Mouse (Mus musculus) embryonic facial prominence, embryonic 14.5 days (tissue): ENCODE results near the gene Crnn. TPM values are rescaled to one million over a fixed set of nuclear protein-coding genes. Genes with fewer than 3 reads are reported as not detected.

ENCODE experiments used
- ATAC-seq: fragments of 200-750 bp; cut with Nextera tagmentation; 2 replicates; pipeline ENCODE4 v1.8.0; 2017; ENCODE audit warnings: low read depth, moderate number of reproducible peaks, moderate TSS enrichment
- DNase-seq: peaks from one replicate; pipeline ENCODE4 v3.0.0-alpha.2; 2015; ENCODE audit warnings: low spot score
- H3K27ac ChIP-seq: fragments of 300-500 bp; sonication (generic); replicated peaks from 2 replicates; pipeline ENCODE4 v1.5.1; 2014; ENCODE audit warnings: low read depth, mild to moderate bottlenecking, low read length, moderate library complexity
- H3K27me3 ChIP-seq: fragments of 300-500 bp; sonication (generic); replicated peaks from 2 replicates; pipeline ENCODE4 v1.6.1; 2014; ENCODE audit warnings: low read length; ENCODE audit not compliant: control insufficient read depth, insufficient read depth
- H3K36me3 ChIP-seq: fragments of 300-500 bp; sonication (generic); 2 replicates; pipeline ENCODE4 v1.6.1; 2014; ENCODE audit warnings: low read length, mixed read lengths; ENCODE audit not compliant: control insufficient read depth, insufficient read depth
- H3K4me1 ChIP-seq: fragments of 300-500 bp; sonication (generic); 2 replicates; pipeline ENCODE4 v1.6.1; 2014; ENCODE audit warnings: antibody characterized with exemption, low read length; ENCODE audit not compliant: control insufficient read depth, insufficient read depth
- H3K4me2 ChIP-seq: fragments of 300-500 bp; sonication (generic); 2 replicates; pipeline ENCODE4 v1.6.1; 2014; ENCODE audit warnings: low read depth, mild to moderate bottlenecking, low read length, moderate library complexity, mixed read lengths
- H3K4me3 ChIP-seq: fragments of 300-500 bp; sonication (generic); 2 replicates; pipeline ENCODE4 v1.5.1; 2014; ENCODE audit warnings: low read depth, mild to moderate bottlenecking, low read length
- H3K9ac ChIP-seq: fragments of 300-500 bp; sonication (generic); 2 replicates; pipeline ENCODE4 v1.6.1; 2014; ENCODE audit warnings: low read depth, mild to moderate bottlenecking, low read length, moderate library complexity, mixed read lengths
- H3K9me3 ChIP-seq: fragments of 300-500 bp; sonication (generic); 2 replicates; pipeline ENCODE4 v1.6.1; 2016; ENCODE audit warnings: low read length; ENCODE audit not compliant: control insufficient read depth
- WGBS: fragments of 180-500 bp; shearing (Covaris S2); extraction: QIAGEN DNeasy Blood & Tissue Kit; methylation state at CpG from one replicate; pipeline ENCODE4 v1.1.7; 2014; 5-methylcytosine and 5-hydroxymethylcytosine counted together
- polyA plus RNA-seq: library from polyadenylated mRNA; unstranded; fragments of >200 nt; fragmentation: Nextera tagmentation; extraction: Ambion mirVana; gene quantifications from 2 replicates; pipeline ENCODE4 v1.2.1, GENCODE M21; 2014

Gene Crnn
- polyA plus RNA-seq, 1 experiment from 2014 or later, result 2.1 TPM

DNA sequence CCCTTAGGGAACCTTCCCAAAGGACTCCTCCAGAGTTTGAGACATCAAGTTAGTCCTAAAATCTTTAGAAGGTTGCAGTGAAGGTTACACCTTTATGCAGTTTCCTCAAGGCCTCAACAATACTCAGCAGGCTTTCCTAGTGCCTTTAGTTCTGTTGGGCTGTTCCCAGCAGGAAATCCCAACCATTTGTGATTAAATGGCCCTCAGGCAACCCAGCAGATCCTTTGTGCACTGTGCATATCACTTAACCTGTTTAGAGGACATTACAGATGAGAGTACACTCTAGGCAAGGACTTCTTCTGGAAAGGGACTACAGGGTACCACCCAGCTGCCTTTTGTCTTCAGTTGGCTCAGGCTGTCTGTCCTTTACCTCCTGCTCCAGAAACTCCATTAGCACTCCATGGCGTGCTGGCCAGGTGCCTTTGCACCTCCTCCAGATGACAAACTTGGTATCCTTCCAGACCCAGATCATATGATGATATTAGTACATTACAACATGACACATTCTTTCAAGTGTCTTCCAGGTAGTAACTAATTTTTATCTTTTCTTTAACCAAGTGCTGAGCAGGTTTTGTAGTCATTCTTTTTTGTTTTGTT lies 18.5 kb downstream of the Crnn start:
- Histone ChIP-seq H3K4me2 (no peak overlapping the region), H3K9ac (no peak overlapping the region), H3K27me3 (no peaks in the 10 kb centered on the region), H3K4me1 (no peaks in the 10 kb centered on the region), H3K9me3 (no peaks in the 10 kb centered on the region), H3K27ac (no peak overlapping the region), H3K4me3 (no peak overlapping the region), H3K36me3 (no peaks in the 10 kb centered on the region)
- ATAC-seq, result no peak
- no peak for DNase-seq
- 44% methylated on average over 1 of the region's 1 CpGs for WGBS

GRCm38 (mm10) chr3:93180856-93181255 lies 36.3 kb downstream of the Crnn start:
- Histone ChIP-seq H3K27ac (no peak overlapping the region), H3K9ac (no peak overlapping the region), H3K4me2 (no peak overlapping the region), H3K27me3 (no peaks in the 10 kb centered on the region), H3K4me1 (no peaks in the 10 kb centered on the region), H3K36me3 (no peaks in the 10 kb centered on the region), H3K4me3 (no peak overlapping the region), H3K9me3 (no peaks in the 10 kb centered on the region)
- no peak for DNase-seq
- WGBS, result 86% methylated on average over 4 of the region's 4 CpGs
- ATAC-seq, result no peak

GRCm38 (mm10) chr3:93196978-93197377 lies 52.4 kb downstream of the Crnn start, which contains the start of gene Flg2:
Gene Flg2, plus strand, starts transcription at chr3:93197278.
- no peak within 1 kb of the TSS for H3K4me3 ChIP-seq
- H3K4me2 ChIP-seq, result no peak within 1 kb of the TSS
- no peak within 1 kb of the TSS for H3K27ac ChIP-seq
- no peak for DNase-seq
- no peaks in the 10 kb centered on the region for H3K36me3 ChIP-seq
- no peak for ATAC-seq
- no peaks in the 10 kb centered on the region for H3K9me3 ChIP-seq
- no peaks in the 10 kb centered on the region for H3K27me3 ChIP-seq
- H3K9ac ChIP-seq, result no peak within 1 kb of the TSS
- WGBS, result 87% methylated on average over 3 of the region's 3 CpGs
- H3K4me1 ChIP-seq, result no peaks in the 10 kb centered on the region

Other genes with a start within 250 kb of the Crnn start
- gene Lce3a, start 218.6 kb upstream of the Crnn start, polyA plus RNA-seq, result 3.3 and 6.1 TPM in 2 replicates
- 0.43 and 1.1 TPM in 2 replicates for gene Lce3b, start 211.8 kb upstream of the Crnn start, polyA plus RNA-seq
- gene Lce3c, start 200.3 kb upstream of the Crnn start, polyA plus RNA-seq, result 0.80 and 3.1 TPM in 2 replicates
- gene Lce3d, start 187.4 kb upstream of the Crnn start, polyA plus RNA-seq, result not detected in 2 replicates
- gene Lce3e, start 177.7 kb upstream of the Crnn start, polyA plus RNA-seq, result 1.3 and 1.9 TPM in 2 replicates
- 3.2 and 11.5 TPM in 2 replicates for gene Lce3f, start 152.6 kb upstream of the Crnn start, polyA plus RNA-seq
- gene Crct1, start 129.1 kb upstream of the Crnn start, polyA plus RNA-seq, result 2.7 and 7.5 TPM in 2 replicates
- gene Lce1m, start 125.7 kb upstream of the Crnn start, polyA plus RNA-seq, result not detected in 2 replicates
- gene Gm4858, start 76.0 kb upstream of the Crnn start, polyA plus RNA-seq, result not detected in 2 replicates
- 0.04 TPM in 1 of 2 replicates, not detected in the other for gene Flg2, start 52.5 kb downstream of the Crnn start, polyA plus RNA-seq
- gene Flg, start 128.7 kb downstream of the Crnn start, polyA plus RNA-seq, result 0.22 and 2.3 TPM in 2 replicates
- gene Hrnr, start 175.0 kb downstream of the Crnn start, polyA plus RNA-seq, result 1.3 and 6.5 TPM in 2 replicates
- 0.71 and 3.3 TPM in 2 replicates for gene Rptn, start 248.9 kb downstream of the Crnn start, polyA plus RNA-seq